9 mouse cellular contexts compared by ENCODE assay signal in the genomic region with DNA sequence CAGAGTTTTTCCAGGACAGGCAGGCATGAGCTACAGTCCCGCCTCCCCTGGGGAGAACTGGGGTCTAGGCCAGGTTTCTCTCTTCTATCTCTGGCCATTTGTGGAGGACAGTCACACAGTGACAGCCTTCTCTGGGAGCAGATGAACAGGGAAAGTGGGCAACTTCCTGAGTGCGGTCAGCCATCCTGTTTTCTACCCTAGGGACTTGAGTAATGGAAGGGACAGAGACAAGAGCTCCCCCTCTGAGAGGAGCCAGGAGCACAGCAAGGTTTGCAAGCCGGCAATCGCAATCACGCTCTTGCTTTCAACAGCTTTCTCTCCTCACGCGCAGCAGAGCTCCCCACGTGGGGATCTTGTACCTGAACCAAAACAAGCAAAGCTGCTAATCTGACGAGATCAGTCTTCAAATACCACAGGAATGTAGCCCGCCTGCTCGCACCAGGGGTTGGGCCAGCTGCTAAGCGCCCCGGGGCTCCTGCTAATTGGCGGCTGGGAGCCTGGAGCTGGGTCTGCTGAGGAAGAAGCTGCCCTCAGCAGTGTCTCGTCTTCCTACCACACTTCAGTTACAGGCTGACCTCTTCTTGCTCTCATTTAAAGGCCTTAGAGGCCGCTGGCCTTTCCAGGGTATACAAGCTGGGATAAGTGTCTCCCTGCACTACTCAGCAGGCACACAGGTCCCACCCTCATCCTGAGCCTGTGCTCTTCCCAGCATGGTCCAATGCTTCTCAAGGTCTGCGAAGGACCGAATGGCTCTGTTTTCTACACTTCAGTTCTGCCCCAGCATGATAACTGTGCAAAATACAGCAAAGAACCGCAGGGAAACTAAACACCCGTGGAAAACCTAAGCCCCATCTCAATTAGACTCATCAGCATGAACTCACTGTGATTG.
A peak's percentile ranks its signal among the peaks of the same experiment; 100 is the strongest.
DNase-seq lines count a peak whose midpoint lies in the region; ATAC-seq and TF ChIP-seq lines count a peak whose summit lies in the region.
"Had no signal": no experiment of that assay in that cellular context is flagged by ENCODE, and none has a peak within 500 bp of the region (broad histone marks: within the 10 kb centered on the region; RNA-seq: fewer than 3 reads in every experiment).

No protein-coding gene starts in this region.

- peaks cover 39% of the 10 kb centered on the region for H3K4me1 ChIP-seq in embryonic facial prominence, embryonic 14.5 days (ENCODE audit: control insufficient read depth, insufficient read depth, low read length)
- peaks cover 48% of the 10 kb centered on the region for H3K4me1 ChIP-seq in heart, embryonic 13.5 days
- peaks cover 36% of the 10 kb centered on the region for H3K4me1 ChIP-seq in kidney, postnatal 0 days (replicated peaks; ENCODE audit: insufficient read depth, low read length)
- peaks cover 16% of the 10 kb centered on the region for H3K4me1 ChIP-seq in stomach, postnatal 0 days (replicated peaks; ENCODE audit: control insufficient read depth, insufficient read depth)

- DNase-seq in thymus, postnatal 0 days (ENCODE audit: low spot score), result peak; percentile 12
- DNase-seq in thymus, postnatal 14 days, result no peak
- peak; percentile 95 for DNase-seq in embryonic facial prominence, embryonic 14.5 days (ENCODE audit: low spot score)
- DNase-seq in kidney, postnatal 0 days (ENCODE audit: low spot score), result peak; percentile 89
- DNase-seq in lung, postnatal 4 days, result peak; percentile 78 to 88
- peak; percentile 87 for DNase-seq in stomach, postnatal 0 days (ENCODE audit: low spot score)
- no peak for DNase-seq in spleen, postnatal 36 days (ENCODE audit: low spot score in 2 of 2)

- TF ChIP-seq EP300 in stomach, postnatal 0 days (optimal IDR thresholded peaks at IDR 0.05), result no peak

- no peaks in the 10 kb centered on the region for H3K27me3 ChIP-seq in embryonic facial prominence, embryonic 14.5 days (replicated peaks; ENCODE audit: control insufficient read depth, insufficient read depth, low read length)
- H3K27me3 ChIP-seq in heart, embryonic 13.5 days (replicated peaks), result no peaks in the 10 kb centered on the region
- no peaks in the 10 kb centered on the region for H3K27me3 ChIP-seq in kidney, postnatal 0 days (ENCODE audit: insufficient read depth, low read length)
- H3K27me3 ChIP-seq in stomach, postnatal 0 days (ENCODE audit: control insufficient read depth, insufficient read depth, low read length), result no peaks in the 10 kb centered on the region

- TF ChIP-seq CTCF in kidney, postnatal 0 days (IDR thresholded peaks at IDR 0.05; ENCODE audit: low read depth), result peak; percentile 32; the same call in 1 of the 2 replicates
- peak; percentile 50 for TF ChIP-seq CTCF in stomach, postnatal 0 days (IDR thresholded peaks at IDR 0.05; ENCODE audit: low read depth)

- peak; percentile 91 for ATAC-seq in embryonic facial prominence, embryonic 14.5 days (ENCODE audit: low read depth)
- ATAC-seq in heart, embryonic 13.5 days (ENCODE audit: extremely low read depth, insufficient number of reproducible peaks, low FRiP score, low TSS enrichment), result no peak; the same call in 1 of the 2 replicates
- peak; percentile 63 for ATAC-seq in kidney, postnatal 0 days (replicated peaks; ENCODE audit: low FRiP score, low read depth)
- ATAC-seq in stomach, postnatal 0 days (ENCODE audit: low FRiP score, low TSS enrichment), result peak; percentile 82

- peak overlapping the region; percentile 34 for H3K4me2 ChIP-seq in embryonic facial prominence, embryonic 14.5 days (ENCODE audit: low read depth, low read length)
- H3K4me2 ChIP-seq in heart, embryonic 13.5 days, result peak overlapping the region; percentile 61
- peak overlapping the region; percentile 35 for H3K4me2 ChIP-seq in kidney, postnatal 0 days (ENCODE audit: low read length)
- H3K4me2 ChIP-seq in stomach, postnatal 0 days (replicated peaks; ENCODE audit: low read depth), result peak overlapping the region; percentile 34

- H3K9me3 ChIP-seq in embryonic facial prominence, embryonic 14.5 days (ENCODE audit: control insufficient read depth, low read length), result no peaks in the 10 kb centered on the region
- H3K9me3 ChIP-seq in heart, embryonic 13.5 days, result no peaks in the 10 kb centered on the region
- H3K9me3 ChIP-seq in kidney, postnatal 0 days (replicated peaks; ENCODE audit: low read length), result no peaks in the 10 kb centered on the region
- no peaks in the 10 kb centered on the region for H3K9me3 ChIP-seq in stomach, postnatal 0 days (ENCODE audit: control insufficient read depth, low read length)
- H3K9me3 ChIP-seq: megakaryocyte, embryonic 14.5 days had no signal

- no peaks in the 10 kb centered on the region for H3K36me3 ChIP-seq in embryonic facial prominence, embryonic 14.5 days (ENCODE audit: control insufficient read depth, insufficient read depth, low read length)
- H3K36me3 ChIP-seq in heart, embryonic 13.5 days, result no peaks in the 10 kb centered on the region
- H3K36me3 ChIP-seq in kidney, postnatal 0 days (ENCODE audit: insufficient read depth, low read length), result no peaks in the 10 kb centered on the region
- H3K36me3 ChIP-seq in stomach, postnatal 0 days (ENCODE audit: control insufficient read depth, insufficient read depth, low read length), result no peaks in the 10 kb centered on the region

- peak overlapping the region; percentile 35 for H3K27ac ChIP-seq in embryonic facial prominence, embryonic 14.5 days (replicated peaks; ENCODE audit: low read depth, low read length)
- peak overlapping the region; percentile 51 for H3K27ac ChIP-seq in heart, embryonic 13.5 days (replicated peaks)
- H3K27ac ChIP-seq in kidney, postnatal 0 days, result peak overlapping the region; percentile 60; the same call in 1 of the 2 replicates
- H3K27ac ChIP-seq in stomach, postnatal 0 days (replicated peaks), result peak overlapping the region; percentile 49; the same call in 1 of the 2 replicates

- WGBS in embryonic facial prominence, embryonic 14.5 days, result 5% methylated on average over 20 of the region's 20 CpGs
- WGBS in heart, embryonic 13.5 days, result 6% methylated on average over 20 of the region's 20 CpGs
- WGBS in kidney, postnatal 0 days, result 15% methylated on average over 20 of the region's 20 CpGs
- WGBS in stomach, postnatal 0 days, result 10% methylated on average over 20 of the region's 20 CpGs

- H3K9ac ChIP-seq in embryonic facial prominence, embryonic 14.5 days (ENCODE audit: low read depth, low read length), result 0 out of 2 replicates have a peak overlapping the region, but pooled peaks have one; percentile 25
- peak overlapping the region; percentile 62; the same call in 1 of the 2 replicates for H3K9ac ChIP-seq in heart, embryonic 13.5 days
- no peak overlapping the region for H3K9ac ChIP-seq in kidney, postnatal 0 days (ENCODE audit: low read depth, low read length)
- no peak overlapping the region for H3K9ac ChIP-seq in stomach, postnatal 0 days (ENCODE audit: low read length)

- H3K4me3 ChIP-seq in embryonic facial prominence, embryonic 14.5 days (ENCODE audit: low read depth, low read length), result no peak overlapping the region
- peak overlapping the region; percentile 30 for H3K4me3 ChIP-seq in heart, embryonic 13.5 days
- no peak overlapping the region for H3K4me3 ChIP-seq in kidney, postnatal 0 days (replicated peaks; ENCODE audit: low read depth, low read length)
- H3K4me3 ChIP-seq in stomach, postnatal 0 days (ENCODE audit: low read depth, low read length), result no peak overlapping the region
- H3K4me3 ChIP-seq: megakaryocyte, embryonic 14.5 days had no signal

Comparison
In these comparisons a context has a peak if more than half of its experiments do, and no peak if none do; other contexts are left out.
1. DNase-seq: peak in thymus, postnatal 0 days (single experiment), embryonic facial prominence, embryonic 14.5 days (single experiment), kidney, postnatal 0 days (single experiment), lung, postnatal 4 days (2 of 2) and stomach, postnatal 0 days (single experiment); none in thymus, postnatal 14 days (single experiment) and spleen, postnatal 36 days (0 of 2).
2. H3K9ac ChIP-seq: peak in embryonic facial prominence, embryonic 14.5 days (single experiment) and heart, embryonic 13.5 days (single experiment); none in kidney, postnatal 0 days (single experiment) and stomach, postnatal 0 days (single experiment).
3. Peak in every context shown above with its lines, with median percentiles within 50 percentile points of each other: H3K27ac ChIP-seq and H3K4me2 ChIP-seq.